Mouse (Mus musculus): Measurements from ENCODE around the gene Ran.

GRCm38 (mm10) chr5:128978957-128979356 lies 40.9 kb upstream of the Ran start:
- no peak for TF ChIP-seq POLR2A (IDR thresholded peaks at IDR 0.05; ENCODE audit: extremely low read depth, insufficient read depth, low read length)
- no peak for TF ChIP-seq CTCF (IDR thresholded peaks at IDR 0.05; ENCODE audit: extremely low read depth, insufficient read depth, low read length)
